Mouse (Mus musculus) cerebellum, adult 9-10 months (tissue): Measurements from ENCODE around the gene Dapk1.
A peak's percentile ranks its signal among the peaks of the same experiment; 100 is the strongest.

Experiments used
- DNase-seq: peaks from one replicate; pipeline ENCODE4 v3.0.0; 2022

The Dapk1 gene

DNA sequence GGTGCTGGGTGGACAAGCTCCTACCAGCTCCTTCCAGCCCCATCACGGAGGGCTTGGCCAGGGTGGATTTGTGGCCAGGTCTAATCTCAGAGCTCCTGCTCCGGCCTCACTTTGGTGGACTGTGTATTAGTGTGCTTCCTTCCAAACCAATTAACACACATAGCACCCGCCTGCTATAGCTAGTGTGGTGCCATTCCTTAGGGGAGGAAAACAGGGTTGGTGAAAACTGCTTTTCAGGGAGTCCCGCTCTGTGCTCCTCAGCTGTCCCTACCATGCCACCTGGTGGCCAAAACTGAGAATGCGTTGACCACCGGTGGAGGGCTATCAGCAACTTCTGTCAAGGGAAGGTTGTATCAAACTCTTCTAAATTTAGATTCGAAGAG lies 142.3 kb downstream of the Dapk1 start:
- peak; percentile 69 for DNase-seq

DNA sequence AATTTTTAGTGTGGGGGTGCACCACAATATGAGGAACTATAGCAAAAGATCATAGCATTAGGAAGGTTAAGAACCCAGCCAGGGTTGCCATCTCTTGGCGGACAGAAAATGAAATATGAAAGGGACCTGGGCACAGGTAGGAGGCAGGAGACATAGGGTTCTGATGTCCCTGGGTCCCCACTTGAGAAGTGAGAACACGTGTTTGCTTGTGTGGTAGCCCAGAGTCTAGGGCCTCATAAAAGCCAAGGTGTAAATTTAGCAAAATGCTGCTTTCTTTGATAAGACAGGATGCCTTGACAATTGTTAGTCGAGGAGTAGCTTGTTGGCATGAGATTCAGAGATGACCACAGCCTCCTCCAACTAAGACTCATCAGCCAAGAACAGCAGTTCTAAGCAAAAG lies 143.0 kb downstream of the Dapk1 start:
- DNase-seq = no peak

- no peak for DNase-seq
These were observed 143.6 kb downstream of the Dapk1 start for GRCm38 (mm10) chr13:60745358-60745757.

DNA sequence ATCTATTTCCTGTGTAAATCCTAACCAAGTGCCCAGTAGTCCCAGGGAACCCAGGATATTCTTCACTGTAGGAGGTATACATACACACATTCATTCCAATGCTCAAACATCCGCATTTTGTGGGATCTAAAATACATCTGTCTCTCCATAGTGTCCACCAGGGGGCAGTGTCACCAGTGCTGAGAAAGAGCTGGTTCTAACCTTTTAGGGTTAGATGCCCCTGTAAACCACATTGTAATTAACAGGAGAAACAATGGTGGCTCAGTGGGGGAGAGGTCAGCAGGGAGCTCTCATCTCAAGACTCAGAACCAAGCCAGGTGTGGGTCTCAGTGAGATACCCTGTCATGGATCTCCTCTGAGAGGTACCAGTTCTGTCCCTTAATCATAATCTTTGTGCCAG lies 144.5 kb downstream of the Dapk1 start:
- no peak for DNase-seq

- no peak for DNase-seq
These were observed 145.5 kb downstream of the Dapk1 start for GRCm38 (mm10) chr13:60747201-60747600.

DNA sequence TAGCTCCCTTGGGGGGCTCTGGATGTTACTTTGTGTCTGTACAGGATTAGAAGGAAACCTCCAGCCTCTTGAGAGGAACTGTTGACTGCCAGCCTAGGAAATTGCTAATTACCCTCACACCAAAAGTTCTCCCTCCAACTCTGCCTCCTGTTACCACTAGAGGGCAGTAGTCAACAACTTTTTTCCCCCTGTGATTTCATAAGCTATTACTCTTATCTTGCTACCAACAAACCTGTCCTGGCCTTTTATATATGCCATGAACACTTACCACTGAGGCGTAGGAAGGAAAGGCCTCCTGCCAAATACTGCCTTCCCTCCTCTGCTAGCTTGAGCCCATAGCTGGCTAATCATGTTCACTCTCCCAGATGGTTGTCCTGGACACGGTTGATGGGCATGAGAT lies 146.8 kb downstream of the Dapk1 start:
- no peak for DNase-seq

- no peak for DNase-seq
These were observed 149.2 kb downstream of the Dapk1 start for GRCm38 (mm10) chr13:60750930-60751329.

- DNase-seq = no peak
These were observed 151.5 kb downstream of the Dapk1 start for GRCm38 (mm10) chr13:60753216-60753615.

GRCm38 (mm10) chr13:60755251-60755650 lies 153.5 kb downstream of the Dapk1 start:
- no peak for DNase-seq

DNA sequence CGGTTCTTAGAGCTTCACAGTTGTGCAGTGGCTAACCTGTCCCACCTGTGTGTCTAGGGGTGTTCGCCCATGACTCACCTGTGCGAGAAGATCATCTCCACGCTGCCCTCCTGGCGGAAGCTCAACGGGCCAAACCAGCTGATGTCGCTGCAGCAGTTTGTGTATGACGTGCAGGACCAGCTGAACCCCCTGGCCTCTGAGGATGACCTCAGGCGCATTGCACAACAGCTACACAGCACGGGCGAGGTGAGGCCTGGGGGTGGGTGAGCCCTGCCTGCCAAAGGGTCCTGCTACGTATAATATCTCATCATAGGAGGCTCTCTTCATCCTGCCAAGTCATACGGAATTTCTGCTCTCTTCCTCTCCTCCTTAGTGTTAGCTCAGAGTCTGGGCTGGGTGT lies 155.5 kb downstream of the Dapk1 start:
- no peak for DNase-seq

DNA sequence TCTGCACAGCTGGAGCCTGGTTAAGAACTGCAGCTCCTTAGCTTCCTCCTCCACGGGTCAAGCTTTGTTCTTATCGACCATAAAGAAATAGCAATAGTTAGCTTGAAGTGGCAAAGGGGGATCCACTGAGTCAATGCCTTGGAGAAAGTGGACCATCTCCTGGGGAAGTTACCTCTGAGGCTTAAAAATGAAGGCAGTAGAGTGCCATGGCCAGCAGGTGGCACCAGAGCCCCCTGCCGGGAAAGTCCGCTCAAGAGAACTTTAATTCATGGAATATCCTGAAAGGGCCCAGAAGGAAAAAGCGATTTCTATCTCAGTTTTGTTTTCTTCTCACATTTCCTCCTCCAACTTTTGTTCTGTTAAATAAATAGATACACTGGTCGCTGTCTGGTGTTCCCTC lies 157.4 kb downstream of the Dapk1 start:
- no peak for DNase-seq

DNA sequence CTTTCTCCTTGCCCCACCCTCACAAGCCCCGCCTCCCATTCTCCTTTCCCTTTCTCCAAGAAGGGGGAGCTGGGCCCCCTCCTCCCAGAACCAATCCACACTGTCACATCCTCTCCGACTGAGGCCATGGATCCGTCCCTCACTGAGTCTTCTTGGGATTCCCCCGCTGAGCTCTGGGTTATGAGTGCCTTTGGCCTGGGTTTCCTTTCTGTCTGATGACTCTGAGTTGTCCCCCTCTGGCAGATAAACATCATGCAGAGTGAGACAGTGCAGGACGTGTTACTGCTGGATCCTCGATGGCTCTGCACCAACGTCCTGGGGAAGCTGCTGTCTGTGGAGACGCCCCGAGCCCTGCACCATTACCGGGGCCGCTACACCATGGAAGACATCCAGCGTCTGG lies 158.6 kb downstream of the Dapk1 start:
- DNase-seq = no peak

GRCm38 (mm10) chr13:60761161-60761560 lies 159.4 kb downstream of the Dapk1 start:
- DNase-seq = no peak

GRCm38 (mm10) chr13:60780534-60780933 lies 178.8 kb downstream of the Dapk1 start:
- DNase-seq = no peak

DNA sequence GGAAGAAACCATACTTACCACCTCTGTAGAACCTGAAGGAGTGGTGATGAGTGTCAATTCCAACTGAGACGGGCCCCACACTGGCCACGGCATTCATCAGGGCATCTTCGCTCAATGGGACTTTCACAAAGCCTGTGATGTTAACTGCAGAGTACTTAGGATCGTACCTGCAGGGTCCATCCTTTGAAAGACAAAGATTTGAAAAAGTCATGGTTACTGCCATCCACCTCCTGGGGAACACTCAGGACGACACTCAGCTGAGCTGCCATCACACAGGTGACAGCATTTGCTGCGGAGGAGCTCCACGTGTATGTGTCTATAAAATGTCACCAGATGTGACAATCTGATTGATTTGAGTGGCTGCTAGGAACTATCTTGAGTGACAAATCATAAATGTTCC lies 181.6 kb downstream of the Dapk1 start:
- DNase-seq = no peak

DNA sequence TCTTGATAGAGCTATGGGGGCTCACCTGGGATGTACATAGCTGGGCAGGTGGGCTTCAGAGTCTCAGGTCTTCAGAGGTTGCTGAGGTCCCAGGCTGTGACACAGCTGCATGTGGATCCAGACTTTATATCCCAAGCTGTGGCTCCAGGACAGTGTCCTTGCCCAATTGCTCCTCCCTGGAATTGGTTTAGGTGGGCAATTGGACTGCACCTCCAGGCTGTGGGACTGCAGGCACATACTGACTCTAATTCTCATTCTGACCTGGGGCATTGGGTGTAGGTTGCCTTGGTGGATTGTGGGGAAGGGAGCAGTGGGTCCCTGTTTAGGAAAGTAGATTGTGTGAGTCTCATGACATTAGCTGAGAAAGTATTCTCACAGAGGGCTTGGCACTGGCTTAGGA lies 184.5 kb downstream of the Dapk1 start, which contains the start of gene BC051665:
TSS of gene BC051665 (minus strand) at position 101 of the 400 bp plus-strand sequence.
- no peak for DNase-seq

GRCm38 (mm10) chr13:60789466-60789865 lies 187.7 kb downstream of the Dapk1 start:
- DNase-seq = no peak

DNA sequence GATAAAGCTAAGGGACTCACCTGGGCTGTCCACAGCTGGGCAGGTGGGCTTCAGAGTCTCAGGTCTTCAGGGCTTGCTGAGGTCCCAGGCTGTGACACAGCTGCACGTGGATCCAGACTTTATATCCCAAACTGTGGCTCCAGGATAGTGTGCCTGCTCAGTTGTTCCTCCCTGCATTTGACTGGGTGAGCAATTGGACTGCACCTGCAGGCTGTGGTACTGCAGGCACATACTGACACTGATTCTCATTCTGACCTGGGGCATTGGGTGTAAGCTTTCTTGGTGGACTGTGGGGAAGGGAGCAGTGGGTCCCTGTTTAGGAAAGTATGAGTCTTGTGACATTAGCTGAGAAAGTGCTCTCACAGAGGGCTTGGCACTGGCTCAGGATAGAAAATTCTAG lies 201.0 kb downstream of the Dapk1 start, which contains the start of gene Ctsll3:
TSS of gene Ctsll3 (minus strand) at position 101 of the 400 bp plus-strand sequence.
- no peak for DNase-seq

GRCm38 (mm10) chr13:60809690-60810089 lies 207.9 kb downstream of the Dapk1 start:
- DNase-seq = no peak

DNA sequence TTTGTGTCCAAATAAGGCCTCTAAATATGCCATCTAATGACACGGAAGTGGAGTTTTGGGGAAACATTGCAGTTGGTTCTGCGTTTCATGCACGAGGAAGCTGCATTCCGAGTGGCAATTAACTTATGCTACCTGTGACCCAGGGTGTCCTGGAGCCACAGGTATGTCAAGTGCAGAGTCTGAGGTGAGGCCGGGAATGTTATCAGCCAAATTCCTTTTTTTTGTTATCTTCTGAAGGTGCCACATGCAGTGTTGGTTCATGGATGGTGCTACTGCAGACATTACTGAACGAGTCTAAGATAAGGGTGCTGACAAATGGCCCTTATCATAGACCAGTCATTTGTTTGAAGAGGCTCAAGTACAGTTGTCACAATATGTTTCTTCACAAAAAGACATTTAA lies 211.0 kb downstream of the Dapk1 start:
- DNase-seq = no peak
